Comparison of ENCODE assay signal across 8 mouse cellular contexts in the genomic region with DNA sequence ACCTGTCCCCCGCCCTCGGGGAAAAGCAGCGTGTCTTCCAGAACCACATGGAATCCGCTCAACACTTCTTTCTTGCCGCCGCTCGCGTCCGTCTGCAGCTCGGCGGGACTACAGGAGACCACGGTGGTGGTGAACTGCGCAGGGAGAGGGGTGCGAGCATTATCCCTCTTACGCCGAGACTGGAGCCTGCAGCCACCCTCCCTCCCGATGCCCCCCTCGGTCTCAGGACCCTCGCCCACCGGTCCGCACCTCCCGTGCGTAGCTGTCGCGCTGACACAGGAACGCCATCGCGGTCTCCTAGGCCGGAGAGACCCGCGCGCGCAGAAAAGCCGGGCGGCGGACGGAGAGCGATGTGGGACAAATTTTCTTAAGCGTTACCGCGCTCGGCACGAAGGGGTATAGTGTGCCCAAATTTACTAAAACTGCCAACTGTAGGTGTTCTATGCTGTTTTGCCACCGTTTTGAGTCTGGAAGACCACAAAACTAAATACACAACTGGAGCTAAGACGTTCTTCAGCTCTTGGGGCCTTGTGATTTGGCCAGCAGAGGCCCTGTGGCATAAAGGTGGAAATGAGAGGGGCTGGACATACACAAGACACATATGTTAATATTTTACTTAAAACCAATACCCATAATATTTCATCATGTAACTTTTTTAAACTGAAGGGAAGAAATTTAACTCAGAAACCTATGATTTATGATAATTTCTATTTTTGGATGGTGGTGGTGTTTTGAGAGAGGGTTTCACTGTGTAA. TPM values are rescaled to one million over a fixed set of nuclear protein-coding genes. Genes with fewer than 3 reads are reported as not detected.
DNase-seq lines count a peak whose midpoint lies in the region; ATAC-seq lines count a peak whose summit lies in the region.

Aarsd1 (minus strand) TSS at position 515 of the 755 bp plus-strand sequence.

- no peaks in the 10 kb centered on the region for H3K9me3 ChIP-seq in megakaryocyte, embryonic 14.5 days

- DNase-seq in adrenal gland, adult 18-20 months (ENCODE audit: low spot score in 2 of 2): peak; percentile 95 to 97
- DNase-seq in embryo, embryonic 10.5 days (ENCODE audit: low spot score): peak; percentile 89
- peak; percentile 85 for DNase-seq in gastrocnemius, postnatal 25 days
- DNase-seq in left cerebral cortex, adult 9 months (ENCODE audit: low spot score in 2 of 2): peak; percentile 54 to 88
- peak; percentile 92 to 95 for DNase-seq in right cerebral cortex, postnatal 10 days (ENCODE audit: low spot score in 2 of 2)
- peak; percentile 88 for DNase-seq in urinary bladder, postnatal 14 days (ENCODE audit: low spot score)

- peaks cover 20% of the 10 kb centered on the region for H3K36me3 ChIP-seq in megakaryocyte, embryonic 14.5 days (replicated peaks; ENCODE audit: low read length)

- peak; percentile 71 for ATAC-seq in inflammation-experienced regulatory T-cells, adult 6 months

- peak within 1 kb of the TSS; percentile 98 for H3K4me3 ChIP-seq in megakaryocyte, embryonic 14.5 days (replicated peaks)

- no peaks in the 10 kb centered on the region for H3K27me3 ChIP-seq in megakaryocyte, embryonic 14.5 days (replicated peaks)

- H3K4me1 ChIP-seq in megakaryocyte, embryonic 14.5 days: peaks cover 36% of the 10 kb centered on the region

RNA-seq across cellular contexts. Expression of gene Aarsd1, which starts in this region (rescaled TPM):
- 10 to 100 TPM; 29.1 to 38.1 TPM for total RNA-seq in adrenal gland, adult 18-20 months (2021)
- total RNA-seq in gastrocnemius, postnatal 25 days (2021): 10 to 100 TPM; 16.0 to 17.1 TPM
- polyA plus RNA-seq in inflammation-experienced regulatory T-cells, adult 6 months (2017; shearing (Covaris generic)): 10 to 100 TPM; 34.2 to 43.2 (median 40.5) TPM
- 5.7 and 39.7 TPM in 2 replicates for polyA plus RNA-seq in megakaryocyte, embryonic 14.5 days (2012; ENCODE audit: insufficient read depth, low replicate concordance)

Comparison
In these comparisons a context has a peak if more than half of its experiments do, and no peak if none do; other contexts are left out.
1. Peak in every context shown above with its lines: DNase-seq, ATAC-seq and H3K4me3 ChIP-seq.